Mouse (Mus musculus) hindbrain, postnatal 0 days (tissue): ENCODE measurements at regions not wholly inside any gene's neighbourhood (a gene's known extent, or its start where the extent isn't known, plus 50 kb on each side); places are given as distances from the start of the nearest gene placed in this dataset.

Experiments
- ATAC-seq: fragments of 200-750 bp; cut with Nextera tagmentation; 2 replicates; pipeline ENCODE4 v1.8.0; 2017; ENCODE audit warnings: mild to moderate bottlenecking, moderate TSS enrichment, moderate library complexity
- DNase-seq: peaks from one replicate; pipeline ENCODE4 v3.0.0-alpha.2; 2015; ENCODE audit warnings: low spot score
- H3K27ac ChIP-seq: fragments of 300-500 bp; sonication (generic); 2 replicates; pipeline ENCODE4 v1.5.1; 2014; ENCODE audit warnings: mild to moderate bottlenecking
- H3K27me3 ChIP-seq: fragments of 300-500 bp; sonication (generic); 2 replicates; pipeline ENCODE4 v1.6.1; 2014; ENCODE audit warnings: low read length, mixed read lengths; ENCODE audit not compliant: insufficient read depth
- H3K36me3 ChIP-seq: fragments of 300-500 bp; sonication (generic); 2 replicates; pipeline ENCODE4 v1.6.1; 2014; ENCODE audit warnings: low read length, mixed read lengths; ENCODE audit not compliant: insufficient read depth
- H3K4me1 ChIP-seq: fragments of 300-500 bp; sonication (generic); 2 replicates; pipeline ENCODE4 v1.6.1; 2014; ENCODE audit warnings: antibody characterized with exemption, low read length, mixed read lengths; ENCODE audit not compliant: insufficient read depth
- H3K4me2 ChIP-seq: fragments of 300-500 bp; sonication (generic); 2 replicates; pipeline ENCODE4 v1.6.1; 2014; ENCODE audit warnings: low read depth, mild to moderate bottlenecking, low read length, moderate library complexity, mixed read lengths
- H3K4me3 ChIP-seq: fragments of 300-500 bp; sonication (generic); 2 replicates; pipeline ENCODE4 v1.5.1; 2014; ENCODE audit warnings: low read length
- H3K9ac ChIP-seq: fragments of 300-500 bp; sonication (generic); replicated peaks from 2 replicates; pipeline ENCODE4 v1.6.1; 2014; ENCODE audit warnings: mild to moderate bottlenecking, low read length, moderate library complexity, mixed read lengths
- H3K9me3 ChIP-seq: fragments of 300-500 bp; sonication (generic); 2 replicates; pipeline ENCODE4 v1.6.1; 2016; ENCODE audit warnings: low read length, mixed read lengths
- CTCF ChIP-seq: IDR thresholded peaks from 2 replicates; pipeline ENCODE4 v1.5.1; 2016; ENCODE audit warnings: antibody characterized with exemption, control low read depth, low read depth
- WGBS: fragments of 180-500 bp; shearing (Covaris S2); extraction: QIAGEN DNeasy Blood & Tissue Kit; methylation state at CpG from one replicate; pipeline ENCODE4 v1.1.7; 2014; 5-methylcytosine and 5-hydroxymethylcytosine counted together

- H3K4me3 ChIP-seq, result no peak overlapping the region
- DNase-seq, result peak; percentile 78
- no peak overlapping the region for H3K4me2 ChIP-seq
- H3K27ac ChIP-seq, result no peak overlapping the region
- peak; percentile 81; the same call in 1 of the 2 replicates for ATAC-seq
- 36% methylated on average over 22 of the region's 22 CpGs for WGBS
- H3K9ac ChIP-seq, result no peak overlapping the region
- no peaks in the 10 kb centered on the region for H3K27me3 ChIP-seq
- H3K9me3 ChIP-seq, result no peaks in the 10 kb centered on the region
- H3K36me3 ChIP-seq, result no peaks in the 10 kb centered on the region
- no peak for TF ChIP-seq CTCF
- peaks cover 6% of the 10 kb centered on the region; the same call in 1 of the 2 replicates for H3K4me1 ChIP-seq
These were observed 94.9 kb downstream of the 2410131K14Rik start for GRCm38 (mm10) chr5:118339676-118340661.

DNA sequence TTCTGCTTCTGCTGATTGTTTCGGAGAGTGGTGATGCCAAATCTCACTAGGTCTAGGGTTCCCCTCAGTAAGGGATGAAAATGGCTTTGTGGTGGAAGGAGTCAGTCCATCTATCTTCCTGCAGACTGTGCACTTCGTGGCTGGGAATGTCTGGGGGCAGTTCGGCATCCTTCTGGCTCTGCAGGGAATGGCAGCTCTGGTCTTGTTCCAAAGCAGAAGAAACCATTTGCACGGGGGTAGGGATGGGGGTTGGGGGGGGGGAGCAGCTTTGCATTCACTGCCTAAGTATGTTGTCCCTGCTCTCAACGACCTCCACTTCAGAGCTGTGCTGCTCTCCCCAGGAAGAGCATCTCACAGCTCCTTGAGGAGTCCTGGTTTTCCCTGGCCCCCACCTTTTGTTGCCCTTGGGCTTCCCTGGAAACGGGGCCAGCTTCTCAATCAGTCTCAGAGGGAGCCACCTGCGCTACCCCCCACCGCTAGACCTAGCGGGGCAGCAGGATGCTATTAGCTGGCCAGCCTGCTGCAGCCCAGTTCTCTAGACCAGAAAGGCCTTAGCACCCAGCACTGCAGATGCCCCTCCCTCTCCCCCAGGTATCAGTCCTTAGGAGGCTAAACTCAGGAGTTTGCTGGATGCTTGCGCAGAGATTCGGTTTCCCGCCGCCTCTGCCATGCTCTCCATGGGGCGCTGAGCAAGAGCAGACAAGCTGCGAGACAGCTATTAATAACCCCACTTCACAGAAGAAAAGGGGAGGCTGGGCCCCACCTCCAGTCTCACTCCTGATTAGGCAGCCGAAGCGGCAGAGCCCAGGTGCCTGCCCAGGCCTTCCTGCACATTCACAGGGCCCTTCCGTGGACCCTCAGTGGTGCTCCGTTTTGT is 98.7 kb downstream of the 2410131K14Rik start:
- Histone ChIP-seq H3K27ac (no peak overlapping the region), H3K9ac (no peak overlapping the region), H3K27me3 (no peaks in the 10 kb centered on the region), H3K9me3 (no peaks in the 10 kb centered on the region), H3K4me3 (no peak overlapping the region), H3K4me2 (no peak overlapping the region), H3K36me3 (no peaks in the 10 kb centered on the region), H3K4me1 (peaks cover 6% of the 10 kb centered on the region; the same call in 1 of the 2 replicates)
- DNase-seq (no peak), ATAC-seq (0 out of 2 replicates have a peak, but pooled peaks have one; percentile 29)
- 18% methylated on average over 19 of the region's 19 CpGs for whole genome bisulfite sequencing
- TF ChIP-seq CTCF, result 0 out of 2 replicates have a peak, but pooled peaks have one; percentile 6

- no peak overlapping the region for H3K4me3 ChIP-seq
- TF ChIP-seq CTCF, result no peak
- DNase-seq (no peak), ATAC-seq (no peak)
- H3K4me1 ChIP-seq, result 0 out of 2 replicates have a peak, but pooled peaks cover 6% of the 10 kb centered on the region
- H3K9me3 ChIP-seq, result no peaks in the 10 kb centered on the region
- H3K36me3 ChIP-seq, result no peaks in the 10 kb centered on the region
- H3K9ac ChIP-seq, result no peak overlapping the region
- WGBS, result 41% methylated on average over 3 of the region's 3 CpGs
- no peak overlapping the region for H3K27ac ChIP-seq
- no peak overlapping the region for H3K4me2 ChIP-seq
- no peaks in the 10 kb centered on the region for H3K27me3 ChIP-seq
These were observed 100.2 kb downstream of the 2410131K14Rik start for GRCm38 (mm10) chr5:118345226-118345625.

DNA sequence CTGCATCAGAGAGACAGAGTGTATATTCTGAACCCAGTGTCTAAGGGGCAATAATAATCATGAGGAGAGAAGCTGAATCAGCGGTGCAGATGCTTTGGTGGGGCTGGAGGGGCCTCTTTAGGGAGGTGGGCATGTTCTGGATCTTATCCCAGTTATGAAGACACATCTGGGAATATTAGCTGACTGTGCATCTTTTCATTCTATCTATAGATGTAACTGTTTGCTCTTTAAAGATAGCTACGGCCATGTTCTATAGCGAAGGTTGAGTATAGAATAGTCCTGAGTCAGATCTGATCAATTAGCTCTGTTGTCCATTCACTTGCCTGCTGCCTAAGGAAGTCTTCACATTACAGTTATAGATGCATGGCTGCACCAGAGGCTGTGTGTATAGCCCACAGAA is 104.0 kb downstream of the 2410131K14Rik start:
- H3K27me3 ChIP-seq, result no peaks in the 10 kb centered on the region
- no peak overlapping the region for H3K4me3 ChIP-seq
- no peak for ATAC-seq
- no peaks in the 10 kb centered on the region for H3K4me1 ChIP-seq
- no peaks in the 10 kb centered on the region for H3K9me3 ChIP-seq
- 92% methylated on average over 3 of the region's 3 CpGs for WGBS
- no peak overlapping the region for H3K27ac ChIP-seq
- H3K9ac ChIP-seq, result no peak overlapping the region
- no peaks in the 10 kb centered on the region for H3K36me3 ChIP-seq
- H3K4me2 ChIP-seq, result no peak overlapping the region
- DNase-seq, result no peak
- no peak for TF ChIP-seq CTCF

- Histone ChIP-seq H3K36me3 (no peaks in the 10 kb centered on the region), H3K9me3 (no peaks in the 10 kb centered on the region), H3K4me3 (no peak overlapping the region), H3K4me1 (no peaks in the 10 kb centered on the region), H3K27ac (no peak overlapping the region), H3K4me2 (no peak overlapping the region), H3K9ac (no peak overlapping the region), H3K27me3 (no peaks in the 10 kb centered on the region)
- no peak for TF ChIP-seq CTCF
- no peak for ATAC-seq
- DNase-seq, result no peak
- 21% methylated on average over 1 of the region's 1 CpGs for WGBS
These were observed 106.3 kb downstream of the 2410131K14Rik start for GRCm38 (mm10) chr5:118351301-118351700.

GRCm38 (mm10) chr5:118352142-118352541 is 107.1 kb downstream of the 2410131K14Rik start:
- Histone ChIP-seq H3K9me3 (no peaks in the 10 kb centered on the region), H3K27ac (no peak overlapping the region), H3K4me3 (no peak overlapping the region), H3K4me2 (no peak overlapping the region), H3K27me3 (no peaks in the 10 kb centered on the region), H3K36me3 (no peaks in the 10 kb centered on the region), H3K4me1 (no peaks in the 10 kb centered on the region), H3K9ac (no peak overlapping the region)
- ATAC-seq, result no peak
- 93% methylated on average over 4 of the region's 4 CpGs for WGBS
- no peak for DNase-seq
- no peak for TF ChIP-seq CTCF
